Mouse (Mus musculus) liver, adult 2 months (tissue): ENCODE measurements around the gene Ky. TPM values are rescaled to one million over a fixed set of nuclear protein-coding genes. Genes with fewer than 3 reads are reported as not detected.

Source experiments
- DNase-seq: peaks from one replicate; pipeline ENCODE4 v3.0.0-alpha.2; 2011; ENCODE audit warnings: low read depth, low spot score; ENCODE audit errors: extremely low read depth
- H3K27ac ChIP-seq: fragments of 200-500 bp; replicated peaks from 2 replicates; pipeline ENCODE4 v1.5.1; 2012; ENCODE audit warnings: low read depth, mild to moderate bottlenecking, control low read depth, inconsistent platforms, low read length; ENCODE audit not compliant: insufficient read depth
- H3K27me3 ChIP-seq: fragments of 200-500 bp; 2 replicates; pipeline ENCODE4 v1.6.1; 2012; ENCODE audit warnings: mild to moderate bottlenecking, moderate library complexity, low read length, inconsistent platforms; ENCODE audit not compliant: control insufficient read depth, insufficient read depth
- H3K36me3 ChIP-seq: fragments of 200-500 bp; 2 replicates; pipeline ENCODE4 v1.6.1; 2012; ENCODE audit warnings: low read length, inconsistent platforms; ENCODE audit not compliant: control insufficient read depth, insufficient read depth
- H3K4me1 ChIP-seq: fragments of 200-500 bp; 2 replicates; pipeline ENCODE4 v1.6.1; 2011; ENCODE audit warnings: low read length; ENCODE audit not compliant: control insufficient read depth, insufficient read depth
- H3K4me3 ChIP-seq: fragments of 200-500 bp; 2 replicates; pipeline ENCODE4 v1.5.1; 2011; ENCODE audit warnings: low read depth, mild to moderate bottlenecking, control low read depth, low read length, moderate library complexity; ENCODE audit not compliant: insufficient read depth
- H3K79me2 ChIP-seq: fragments of 200-500 bp; 2 replicates; pipeline ENCODE4 v1.6.1; 2012; ENCODE audit warnings: inconsistent platforms, mild to moderate bottlenecking, low read length, moderate library complexity; ENCODE audit not compliant: control insufficient read depth, insufficient read depth
- H3K9ac ChIP-seq: fragments of 200-500 bp; 2 replicates; pipeline ENCODE4 v1.6.1; 2012; ENCODE audit warnings: low read depth, mild to moderate bottlenecking, control low read depth, inconsistent platforms, low read length
- CTCF ChIP-seq: fragments of 200-500 bp; IDR thresholded peaks from 2 replicates; pipeline ENCODE4 v1.5.1; 2011; ENCODE audit warnings: low read depth, low read length, control low read depth
- POLR2A ChIP-seq: fragments of 200-500 bp; IDR thresholded peaks from 2 replicates; pipeline ENCODE4 v1.6.1; 2011; ENCODE audit warnings: low read length, control low read depth; ENCODE audit not compliant: insufficient read depth; ENCODE audit errors: extremely low read depth
- WGBS: fragments of 180-500 bp; shearing (Covaris S2); methylation state at CpG from one replicate; pipeline ENCODE4 v1.1.7; 2018; 5-methylcytosine and 5-hydroxymethylcytosine counted together
- polyA plus RNA-seq: library from polyadenylated mRNA; depleted of rRNA; stranded (reverse); fragments of >200 nt; gene quantifications from 2 replicates; pipeline ENCODE4 v1.2.3, GENCODE M21; 2012; rRNA removed
- total RNA-seq: library from RNA; depleted of rRNA; stranded (reverse); fragments of >200 nt; gene quantifications from 2 replicates; pipeline ENCODE4 v1.2.3, GENCODE M21; 2014; rRNA removed

Ky gene
- total and polyA plus RNA-seq, 2 experiments: under 0.01 TPM; not detected in 1

GRCm38 (mm10) chr9:102577480-102577879 lies 71.9 kb downstream of the Ky start:
- Histone ChIP-seq H3K4me3 (no peak overlapping the region), H3K9ac (no peak overlapping the region), H3K4me1 (no peaks in the 10 kb centered on the region), H3K36me3 (no peaks in the 10 kb centered on the region), H3K27me3 (no peaks in the 10 kb centered on the region), H3K79me2 (no peaks in the 10 kb centered on the region), H3K27ac (no peak overlapping the region)
- WGBS: 68% methylated on average over 5 of the region's 5 CpGs
- DNase-seq: no peak
- no peak for TF ChIP-seq POLR2A
- no peak for TF ChIP-seq CTCF

DNA sequence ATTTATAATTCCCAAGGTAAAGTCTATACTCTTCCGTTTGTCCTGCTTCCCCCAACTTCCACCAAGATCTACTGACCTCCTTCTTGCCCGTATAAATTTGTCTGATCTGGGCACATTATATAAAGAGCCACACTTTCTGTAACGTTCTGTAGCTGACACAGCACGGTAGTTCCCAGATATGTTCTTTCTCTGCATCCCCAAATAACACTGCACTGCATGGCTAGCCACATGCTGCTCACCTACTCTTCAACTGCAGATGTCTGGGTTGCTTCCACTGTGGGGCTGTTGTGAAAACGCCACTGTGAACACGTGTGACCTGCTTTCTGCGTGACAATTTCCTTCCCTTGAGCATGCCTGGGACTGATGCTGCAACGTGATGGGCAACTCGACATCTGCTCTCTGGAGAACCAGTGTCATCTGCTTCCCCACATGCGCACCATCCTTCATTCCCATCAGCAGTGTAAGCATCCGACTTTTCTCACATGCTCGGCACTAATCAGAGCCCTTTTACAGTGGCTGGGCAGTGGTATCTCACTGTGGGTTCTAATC lies 76.4 kb downstream of the Ky start:
- peaks cover 2% of the 10 kb centered on the region; the same call in 1 of the 2 replicates for H3K36me3 ChIP-seq
- H3K4me1 ChIP-seq: no peaks in the 10 kb centered on the region
- H3K27ac ChIP-seq: no peak overlapping the region
- H3K79me2 ChIP-seq: no peaks in the 10 kb centered on the region
- TF ChIP-seq CTCF (no peak), POLR2A (no peak)
- H3K4me3 ChIP-seq: no peak overlapping the region
- no peaks in the 10 kb centered on the region for H3K27me3 ChIP-seq
- 82% methylated on average over 12 of the region's 12 CpGs for WGBS
- no peak overlapping the region for H3K9ac ChIP-seq
- DNase-seq: no peak

DNA sequence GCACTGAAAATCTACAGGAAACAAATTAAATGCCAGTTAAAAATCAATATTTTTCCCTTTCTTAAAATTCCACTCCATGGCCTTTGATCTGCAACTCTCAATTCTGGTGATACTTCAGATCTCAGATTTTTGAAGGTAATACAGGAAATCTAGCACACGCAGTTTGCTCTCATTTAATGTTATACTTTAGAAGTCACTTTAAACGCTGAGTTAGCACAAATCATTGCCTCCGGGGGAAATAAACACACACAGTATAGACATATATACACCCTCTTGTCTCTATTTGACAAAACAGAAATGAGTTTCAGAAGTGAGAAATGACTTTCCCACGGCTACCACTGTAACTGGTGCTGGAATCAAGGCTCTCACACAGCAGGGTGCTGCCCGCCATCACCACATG lies 81.8 kb downstream of the Ky start:
- H3K4me3 ChIP-seq: no peak overlapping the region
- 90% methylated on average over 5 of the region's 5 CpGs for WGBS

DNA sequence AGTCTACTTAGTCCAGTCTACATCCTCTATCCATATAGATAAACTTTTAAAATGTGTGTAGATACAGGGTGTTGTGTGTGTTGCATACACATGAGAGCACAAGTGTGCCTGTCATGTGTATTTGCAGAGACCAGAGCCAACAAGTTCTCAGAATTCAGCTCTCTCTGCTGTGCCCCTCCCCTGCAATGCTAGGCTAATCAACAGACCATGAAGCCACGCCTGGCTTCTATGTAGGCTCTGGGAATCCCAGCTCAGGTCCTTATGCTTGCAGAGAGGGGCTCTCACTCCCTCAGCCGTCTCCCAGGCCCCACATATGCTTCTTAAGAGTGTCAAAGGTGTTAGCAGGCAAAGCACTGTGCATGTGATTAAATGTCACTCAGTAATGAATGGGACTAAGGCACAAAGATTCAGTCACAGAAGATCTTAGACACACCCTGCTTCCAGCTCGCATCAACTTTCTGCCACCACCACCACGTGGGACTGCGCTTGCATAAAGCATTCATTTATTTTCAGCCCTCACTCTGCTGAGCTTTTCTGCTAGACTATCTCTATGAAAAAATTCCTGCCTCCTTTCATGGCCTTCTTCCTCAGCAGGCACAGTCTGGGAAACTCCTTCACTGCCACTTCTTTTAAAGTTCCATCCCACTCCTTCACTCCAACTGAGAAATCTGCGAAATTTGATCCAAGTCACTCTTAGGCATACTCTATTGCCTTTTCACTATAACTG lies 89.3 kb downstream of the Ky start:
- Histone ChIP-seq H3K27me3 (no peaks in the 10 kb centered on the region), H3K4me3 (no peak overlapping the region), H3K36me3 (peaks cover 38% of the 10 kb centered on the region), H3K4me1 (no peaks in the 10 kb centered on the region), H3K27ac (no peak overlapping the region), H3K79me2 (no peaks in the 10 kb centered on the region), H3K9ac (no peak overlapping the region)
- no peak for TF ChIP-seq CTCF
- TF ChIP-seq POLR2A: no peak
- DNase-seq: no peak
- 91% methylated on average over 6 of the region's 6 CpGs for WGBS

More for the DNA sequence above, 81.8 kb downstream of the Ky start:
- no peak overlapping the region for H3K9ac ChIP-seq
- TF ChIP-seq CTCF: no peak
- no peak for TF ChIP-seq POLR2A
- DNase-seq: no peak
- peaks cover 7% of the 10 kb centered on the region for H3K36me3 ChIP-seq
- H3K27ac ChIP-seq: no peak overlapping the region
- no peaks in the 10 kb centered on the region for H3K4me1 ChIP-seq
- no peaks in the 10 kb centered on the region for H3K79me2 ChIP-seq
- H3K27me3 ChIP-seq: no peaks in the 10 kb centered on the region

Other genes with a start within 250 kb of the Ky start
- gene Ephb1, start 151.1 kb upstream of the Ky start, total RNA-seq: under 0.01 and 0.07 TPM in 2 replicates
- 0.05 and 0.11 TPM in 2 replicates for gene Ephb1, start 151.1 kb upstream of the Ky start, polyA plus RNA-seq
- gene Anapc13, start 120.5 kb downstream of the Ky start, total RNA-seq: 53.4 and 55.2 TPM in 2 replicates
- gene Anapc13, start 120.5 kb downstream of the Ky start, polyA plus RNA-seq: 65.8 and 102 TPM in 2 replicates
- gene Cep63, start 120.8 kb downstream of the Ky start, total RNA-seq: 5.9 and 6.5 TPM in 2 replicates
- 1.6 and 2.0 TPM in 2 replicates for gene Cep63, start 120.8 kb downstream of the Ky start, polyA plus RNA-seq
- 19.9 and 21.5 TPM in 2 replicates for gene Amotl2, start 210.9 kb downstream of the Ky start, total RNA-seq
- 9.2 and 14.0 TPM in 2 replicates for gene Amotl2, start 210.9 kb downstream of the Ky start, polyA plus RNA-seq